Mouse (Mus musculus): ENCODE measurements at regions not wholly inside any gene's neighbourhood (a gene's known extent, or its start where the extent isn't known, plus 50 kb on each side); places are given as distances from the start of the nearest gene placed in this dataset.

DNA sequence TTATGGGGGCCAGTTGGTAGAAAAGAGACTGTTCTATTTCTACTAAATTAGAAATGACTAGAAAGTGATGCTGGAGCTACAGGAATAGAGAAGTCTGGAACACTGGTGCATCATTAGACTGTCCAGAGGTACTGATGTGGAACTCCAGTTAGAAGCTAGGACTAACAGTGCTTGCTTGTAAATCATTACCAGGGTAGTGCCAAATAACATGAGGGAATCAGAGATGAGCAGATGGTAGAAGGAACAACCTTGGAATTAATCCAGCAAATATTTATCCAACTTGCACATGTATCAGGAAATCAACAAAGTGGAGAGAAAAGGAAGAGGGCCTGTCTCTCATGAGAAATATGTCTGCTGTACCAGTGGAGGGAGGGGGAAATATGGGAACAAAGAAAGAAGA is 573.6 kb upstream of the Ddx18 start:
- H3K79me2 ChIP-seq (replicated peaks; ENCODE audit: control insufficient read depth, extremely low read depth, insufficient read depth, poor library complexity, severe bottlenecking), result no peaks in the 10 kb centered on the region
- TF ChIP-seq USF1 (IDR thresholded peaks at IDR 0.05; ENCODE audit: low read depth, low read length), result no peak
- no peak for TF ChIP-seq MYC (IDR thresholded peaks at IDR 0.05; ENCODE audit: low read depth, low read length)
- no peak for TF ChIP-seq POLR2A (IDR thresholded peaks at IDR 0.05; ENCODE audit: low read depth, low read length)
- TF ChIP-seq MAZ (IDR thresholded peaks at IDR 0.05; ENCODE audit: low read depth, low read length), result no peak
- TF ChIP-seq ZNF384 (IDR thresholded peaks at IDR 0.05; ENCODE audit: low read depth, low read length), result no peak
- TF ChIP-seq TBP (conservative IDR thresholded peaks at IDR 0.05; ENCODE audit: low read depth, low read length), result no peak
- TF ChIP-seq UBTF (IDR thresholded peaks at IDR 0.05; ENCODE audit: low read depth, low read length), result no peak
- TF ChIP-seq BHLHE40 (IDR thresholded peaks at IDR 0.05; ENCODE audit: low read depth, low read length), result no peak
- no peak for TF ChIP-seq MAX (IDR thresholded peaks at IDR 0.05; ENCODE audit: low read length)
- TF ChIP-seq USF2 (conservative IDR thresholded peaks at IDR 0.05; ENCODE audit: low read depth, low read length), result no peak
- no peak for TF ChIP-seq ZMIZ1 (IDR thresholded peaks at IDR 0.05; ENCODE audit: low read depth, low read length)
- no peak for TF ChIP-seq MAFK (IDR thresholded peaks at IDR 0.05; ENCODE audit: insufficient replicate concordance, low read length)
- no peak for TF ChIP-seq ZC3H11A (IDR thresholded peaks at IDR 0.05; ENCODE audit: low read depth, low read length)
- no peak overlapping the region for H3K4me3 ChIP-seq (replicated peaks in 1 of 3; ENCODE audit: low read depth in 2 of 3, low read length in 2 of 3, poor library complexity in 1 of 3)

DNA sequence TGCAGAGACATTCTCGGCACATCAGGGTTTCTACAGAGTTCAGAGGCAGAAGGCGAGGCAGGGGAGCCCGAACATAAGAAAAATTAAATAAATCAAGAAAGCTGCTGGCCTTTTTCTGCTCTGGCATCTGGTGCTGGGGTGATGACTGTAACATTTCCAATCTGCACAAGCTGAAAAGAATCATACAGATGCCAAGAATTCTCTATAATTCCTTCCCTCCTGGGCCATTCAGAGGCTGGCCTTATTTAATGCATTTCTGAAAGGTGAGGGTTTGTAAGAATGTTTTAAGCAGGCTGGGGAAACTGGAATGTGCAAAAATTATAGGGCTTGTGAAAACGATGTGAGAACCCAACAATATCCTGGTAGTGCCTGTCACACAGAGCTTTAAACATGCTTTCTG is 556.2 kb upstream of the Ddx18 start:
- no peak for DNase-seq (ENCODE audit: extremely low read depth)
- in situ Hi-C loops (cut with MboI; ENCODE audit: low pct_ligation_motif_present, low pct_unique_long_range_greater_than_20kb, low sequenced_read_pairs) (no loop called here), dilution Hi-C loops (cut with MboI; ENCODE audit: extremely low pct_ligation_motif_present, extremely low pct_unique_long_range_greater_than_20kb, low sequenced_read_pairs) (no loop called here)

More for the DNA sequence above, 573.6 kb upstream of the Ddx18 start:
- dilution Hi-C loops (cut with MboI; ENCODE audit: extremely low pct_ligation_motif_present, extremely low pct_unique_long_range_greater_than_20kb, low sequenced_read_pairs) (no loop called here), in situ Hi-C loops (cut with MboI; ENCODE audit: low pct_ligation_motif_present, low pct_unique_long_range_greater_than_20kb, low sequenced_read_pairs) (no loop called here)
- H3K4me1 ChIP-seq (ENCODE audit: control insufficient read depth in 1 of 2, insufficient read depth in 2 of 2), result no peaks in the 10 kb centered on the region
- peaks cover 21% of the 10 kb centered on the region for H3K9me3 ChIP-seq (replicated peaks; ENCODE audit: low read length)
- no peak overlapping the region for H3K9ac ChIP-seq (ENCODE audit: insufficient read depth, low read depth)
- H3K4me2 ChIP-seq (ENCODE audit: insufficient read depth, low read depth, poor library complexity, severe bottlenecking), result no peak overlapping the region
- H3K27me3 ChIP-seq (replicated peaks), result no peaks in the 10 kb centered on the region
- no peak for DNase-seq (ENCODE audit: extremely low read depth)
- H3K27ac ChIP-seq (ENCODE audit: insufficient read depth, low read depth), result no peak overlapping the region
- no peaks in the 10 kb centered on the region for H3K36me3 ChIP-seq (replicated peaks in 1 of 2; ENCODE audit: control insufficient read depth in 1 of 2, insufficient read depth in 1 of 2, low read length in 1 of 2)

DNA sequence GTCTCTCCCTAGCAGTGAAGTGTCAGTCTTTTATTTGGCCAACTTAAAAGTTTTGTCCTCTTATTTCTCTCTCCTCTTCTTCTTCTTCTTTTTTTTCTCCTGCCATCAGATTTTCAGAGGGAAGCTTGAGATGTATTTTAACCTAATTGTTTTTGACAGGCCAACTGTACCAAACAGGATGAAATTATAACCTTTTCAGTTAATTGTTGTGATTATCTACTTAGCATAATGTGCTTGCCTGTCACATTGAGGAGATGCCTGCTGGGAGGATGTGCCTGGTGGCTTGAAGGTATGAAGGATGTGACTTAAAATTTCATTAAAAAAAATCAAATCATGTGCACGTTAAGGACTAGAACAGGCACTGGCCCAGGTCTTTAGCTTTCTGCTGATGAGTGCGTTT is 527.9 kb upstream of the Ddx18 start:
- Histone ChIP-seq H3K79me2 (replicated peaks; ENCODE audit: control insufficient read depth, extremely low read depth, insufficient read depth, poor library complexity, severe bottlenecking) (no peaks in the 10 kb centered on the region), H3K36me3 (replicated peaks in 1 of 2; ENCODE audit: control insufficient read depth in 1 of 2, insufficient read depth in 1 of 2, low read length in 1 of 2) (no peaks in the 10 kb centered on the region), H3K4me2 (ENCODE audit: insufficient read depth, low read depth, poor library complexity, severe bottlenecking) (no peak overlapping the region), H3K9me3 (replicated peaks; ENCODE audit: low read length) (peaks cover 19% of the 10 kb centered on the region), H3K27me3 (replicated peaks) (no peaks in the 10 kb centered on the region), H3K9ac (ENCODE audit: insufficient read depth, low read depth) (no peak overlapping the region), H3K4me1 (ENCODE audit: control insufficient read depth in 1 of 2, insufficient read depth in 2 of 2) (no peaks in the 10 kb centered on the region), H3K27ac (ENCODE audit: insufficient read depth, low read depth) (no peak overlapping the region), H3K4me3 (replicated peaks in 1 of 3; ENCODE audit: low read depth in 2 of 3, low read length in 2 of 3, poor library complexity in 1 of 3) (no peak overlapping the region)
- TF ChIP-seq MXI1 (IDR thresholded peaks at IDR 0.05; ENCODE audit: low read depth, low read length) (no peak), RCOR1 (conservative IDR thresholded peaks at IDR 0.05; ENCODE audit: low read depth, low read length) (no peak)
- dilution Hi-C loops (cut with MboI; ENCODE audit: extremely low pct_ligation_motif_present, extremely low pct_unique_long_range_greater_than_20kb, low sequenced_read_pairs) (no loop called here), in situ Hi-C loops (cut with MboI; ENCODE audit: low pct_ligation_motif_present, low pct_unique_long_range_greater_than_20kb, low sequenced_read_pairs) (no loop called here)
- no peak for DNase-seq (ENCODE audit: extremely low read depth)

More for the DNA sequence above, 556.2 kb upstream of the Ddx18 start:
- no peaks in the 10 kb centered on the region for H3K27me3 ChIP-seq (replicated peaks)
- H3K9ac ChIP-seq (ENCODE audit: insufficient read depth, low read depth), result no peak overlapping the region
- H3K4me1 ChIP-seq (ENCODE audit: control insufficient read depth in 1 of 2, insufficient read depth in 2 of 2), result no peaks in the 10 kb centered on the region
- TF ChIP-seq CHD1 (IDR thresholded peaks at IDR 0.05; ENCODE audit: low read depth, low read length) (no peak), USF1 (IDR thresholded peaks at IDR 0.05; ENCODE audit: low read depth, low read length) (no peak)
- H3K27ac ChIP-seq (ENCODE audit: insufficient read depth, low read depth), result no peak overlapping the region
- H3K9me3 ChIP-seq (replicated peaks; ENCODE audit: low read length), result peaks cover 30% of the 10 kb centered on the region
- H3K4me3 ChIP-seq (replicated peaks in 1 of 3; ENCODE audit: low read depth in 2 of 3, low read length in 2 of 3, poor library complexity in 1 of 3), result no peak overlapping the region
- H3K36me3 ChIP-seq (replicated peaks in 1 of 2; ENCODE audit: control insufficient read depth in 1 of 2, insufficient read depth in 1 of 2, low read length in 1 of 2), result no peaks in the 10 kb centered on the region
- no peak overlapping the region for H3K4me2 ChIP-seq (ENCODE audit: insufficient read depth, low read depth, poor library complexity, severe bottlenecking)
- H3K79me2 ChIP-seq (replicated peaks; ENCODE audit: control insufficient read depth, extremely low read depth, insufficient read depth, poor library complexity, severe bottlenecking), result no peaks in the 10 kb centered on the region

Measured in CH12.LX (cell line).